Mouse (Mus musculus): ENCODE measurements around the gene Kcnd3. TPM values are rescaled to one million over a fixed set of nuclear protein-coding genes. Genes with fewer than 3 reads are reported as not detected.
A peak's percentile ranks its signal among the peaks of the same experiment; 100 is the strongest.

Kcnd3 gene
- polyA plus RNA-seq, 1 experiment from 2014 or later, result 0.90 TPM

GRCm38 (mm10) chr3:105423427-105423826 is 28.7 kb upstream of the Kcnd3 start:
- WGBS, result 64% methylated on average over 4 of the region's 4 CpGs
- H3K27ac ChIP-seq, result no peak overlapping the region
- DNase-seq (ENCODE audit: low spot score), result no peak

GRCm38 (mm10) chr3:105428586-105428985 is 23.5 kb upstream of the Kcnd3 start:
- H3K9me3 ChIP-seq, result no peaks in the 10 kb centered on the region
- DNase-seq (ENCODE audit: low spot score), result no peak
- no peaks in the 10 kb centered on the region for H3K27me3 ChIP-seq (ENCODE audit: insufficient read depth, poor library complexity, severe bottlenecking)
- H3K36me3 ChIP-seq, result no peaks in the 10 kb centered on the region
- no peak overlapping the region for H3K27ac ChIP-seq
- no peak overlapping the region for H3K4me3 ChIP-seq
- H3K4me1 ChIP-seq (replicated peaks), result no peaks in the 10 kb centered on the region

More at GRCm38 (mm10) chr3:105423427-105423826, 28.7 kb upstream of the Kcnd3 start:
- Histone ChIP-seq H3K4me1 (replicated peaks) (no peaks in the 10 kb centered on the region), H3K36me3 (no peaks in the 10 kb centered on the region), H3K9me3 (0 out of 2 replicates have a peak, but pooled peaks cover 3% of the 10 kb centered on the region), H3K4me3 (no peak overlapping the region), H3K27me3 (ENCODE audit: insufficient read depth, poor library complexity, severe bottlenecking) (no peaks in the 10 kb centered on the region)

GRCm38 (mm10) chr3:105436383-105436782 is 15.7 kb upstream of the Kcnd3 start:
- no peak overlapping the region for H3K27ac ChIP-seq
- H3K9me3 ChIP-seq, result no peaks in the 10 kb centered on the region
- H3K36me3 ChIP-seq, result no peaks in the 10 kb centered on the region
- no peaks in the 10 kb centered on the region for H3K4me1 ChIP-seq (replicated peaks)
- H3K27me3 ChIP-seq (ENCODE audit: insufficient read depth, poor library complexity, severe bottlenecking), result no peaks in the 10 kb centered on the region
- H3K4me3 ChIP-seq, result no peak overlapping the region
- no peak for DNase-seq (ENCODE audit: low spot score)
- WGBS, result 42% methylated on average over 2 of the region's 2 CpGs

GRCm38 (mm10) chr3:105436971-105437370 is 15.2 kb upstream of the Kcnd3 start:
- no peaks in the 10 kb centered on the region for H3K4me1 ChIP-seq (replicated peaks)
- no peaks in the 10 kb centered on the region for H3K36me3 ChIP-seq
- no peaks in the 10 kb centered on the region for H3K9me3 ChIP-seq
- no peak for DNase-seq (ENCODE audit: low spot score)
- H3K4me3 ChIP-seq, result no peak overlapping the region
- H3K27me3 ChIP-seq (ENCODE audit: insufficient read depth, poor library complexity, severe bottlenecking), result no peaks in the 10 kb centered on the region
- 90% methylated on average over 11 of the region's 11 CpGs for WGBS
- H3K27ac ChIP-seq, result no peak overlapping the region

- DNase-seq (ENCODE audit: low spot score), result no peak
- Histone ChIP-seq H3K9me3 (no peaks in the 10 kb centered on the region), H3K4me1 (replicated peaks) (no peaks in the 10 kb centered on the region), H3K27me3 (ENCODE audit: insufficient read depth, poor library complexity, severe bottlenecking) (no peaks in the 10 kb centered on the region), H3K4me3 (no peak overlapping the region), H3K27ac (no peak overlapping the region), H3K36me3 (no peaks in the 10 kb centered on the region)
- 69% methylated on average over 4 of the region's 4 CpGs for WGBS
Measured at GRCm38 (mm10) chr3:105440873-105441495, 11.1 kb upstream of the Kcnd3 start.

- Histone ChIP-seq H3K27ac (no peak overlapping the region), H3K27me3 (ENCODE audit: insufficient read depth, poor library complexity, severe bottlenecking) (peaks cover 74% of the 10 kb centered on the region), H3K9me3 (no peaks in the 10 kb centered on the region), H3K4me3 (peak overlapping the region; percentile 80), H3K4me1 (replicated peaks) (peaks cover 34% of the 10 kb centered on the region), H3K36me3 (no peaks in the 10 kb centered on the region)
- WGBS, result under 1% methylated on average over 22 of the region's 22 CpGs
- peak; percentile 59 for DNase-seq (ENCODE audit: low spot score)
Measured at GRCm38 (mm10) chr3:105450641-105451470, 1.3 kb upstream of the Kcnd3 start.

GRCm38 (mm10) chr3:105452556-105453213 is 555 bp downstream of the Kcnd3 start:
- DNase-seq (ENCODE audit: low spot score), result peak; percentile 64
- H3K36me3 ChIP-seq, result no peaks in the 10 kb centered on the region
- H3K27ac ChIP-seq, result peak overlapping the region; percentile 89
- peak overlapping the region; percentile 80 for H3K4me3 ChIP-seq
- peaks cover 34% of the 10 kb centered on the region for H3K4me1 ChIP-seq (replicated peaks)
- H3K9me3 ChIP-seq, result no peaks in the 10 kb centered on the region
- WGBS, result under 1% methylated on average over 60 of the region's 60 CpGs
- peaks cover 82% of the 10 kb centered on the region for H3K27me3 ChIP-seq (ENCODE audit: insufficient read depth, poor library complexity, severe bottlenecking)

GRCm38 (mm10) chr3:105453214-105453950 is 1.3 kb downstream of the Kcnd3 start:
- no peaks in the 10 kb centered on the region for H3K9me3 ChIP-seq
- H3K27me3 ChIP-seq (ENCODE audit: insufficient read depth, poor library complexity, severe bottlenecking), result peaks cover 82% of the 10 kb centered on the region
- no peaks in the 10 kb centered on the region for H3K36me3 ChIP-seq
- peaks cover 34% of the 10 kb centered on the region for H3K4me1 ChIP-seq (replicated peaks)
- 4% methylated on average over 19 of the region's 19 CpGs for WGBS
- H3K4me3 ChIP-seq, result peak overlapping the region; percentile 80
- DNase-seq (ENCODE audit: low spot score), result peak; percentile 20
- H3K27ac ChIP-seq, result peak overlapping the region; percentile 89; the same call in 1 of the 2 replicates

GRCm38 (mm10) chr3:105457657-105458056 is 5.5 kb downstream of the Kcnd3 start:
- Histone ChIP-seq H3K27ac (no peak overlapping the region), H3K4me1 (replicated peaks) (peaks cover 13% of the 10 kb centered on the region), H3K36me3 (peaks cover 11% of the 10 kb centered on the region; the same call in 1 of the 2 replicates), H3K9me3 (no peaks in the 10 kb centered on the region), H3K27me3 (ENCODE audit: insufficient read depth, poor library complexity, severe bottlenecking) (peaks cover 43% of the 10 kb centered on the region), H3K4me3 (no peak overlapping the region)
- whole genome bisulfite sequencing, result 90% methylated on average over 4 of the region's 4 CpGs
- no peak for DNase-seq (ENCODE audit: low spot score)

- 79% methylated on average over 8 of the region's 8 CpGs for WGBS
- Histone ChIP-seq H3K4me1 (replicated peaks) (no peaks in the 10 kb centered on the region), H3K36me3 (no peaks in the 10 kb centered on the region), H3K4me3 (no peak overlapping the region), H3K9me3 (no peaks in the 10 kb centered on the region), H3K27me3 (ENCODE audit: insufficient read depth, poor library complexity, severe bottlenecking) (no peaks in the 10 kb centered on the region), H3K27ac (no peak overlapping the region)
- DNase-seq (ENCODE audit: low spot score), result no peak
Measured at GRCm38 (mm10) chr3:105466538-105466937, 14.4 kb downstream of the Kcnd3 start.

- no peaks in the 10 kb centered on the region for H3K4me1 ChIP-seq (replicated peaks)
- H3K36me3 ChIP-seq, result no peaks in the 10 kb centered on the region
- DNase-seq (ENCODE audit: low spot score), result no peak
- 73% methylated on average over 1 of the region's 1 CpGs for WGBS
- H3K9me3 ChIP-seq, result no peaks in the 10 kb centered on the region
- no peak overlapping the region for H3K4me3 ChIP-seq
- no peaks in the 10 kb centered on the region for H3K27me3 ChIP-seq (ENCODE audit: insufficient read depth, poor library complexity, severe bottlenecking)
- H3K27ac ChIP-seq, result no peak overlapping the region
Measured at GRCm38 (mm10) chr3:105472564-105472963, 20.4 kb downstream of the Kcnd3 start.

- Histone ChIP-seq H3K4me3 (no peak overlapping the region), H3K4me1 (replicated peaks) (peaks cover 7% of the 10 kb centered on the region), H3K27ac (no peak overlapping the region), H3K9me3 (no peaks in the 10 kb centered on the region), H3K36me3 (no peaks in the 10 kb centered on the region), H3K27me3 (ENCODE audit: insufficient read depth, poor library complexity, severe bottlenecking) (no peaks in the 10 kb centered on the region)
- WGBS, result 80% methylated on average over 1 of the region's 1 CpGs
- DNase-seq (ENCODE audit: low spot score), result no peak
Measured at GRCm38 (mm10) chr3:105476408-105476807, 24.3 kb downstream of the Kcnd3 start.
